Mouse (Mus musculus): ENCODE results near the gene Sufu. TPM values are rescaled to one million over a fixed set of nuclear protein-coding genes. Genes with fewer than 3 reads are reported as not detected.

The Sufu gene
- total and polyA plus RNA-seq, 3 experiments, result 11.4 to 42.5 TPM; not detected in 1

- peaks cover 13% of the 10 kb centered on the region; the same call in 1 of the 2 replicates for H3K79me2 ChIP-seq (ENCODE audit: control insufficient read depth, insufficient read depth, low read length, poor library complexity)
- no peak overlapping the region for H3K9ac ChIP-seq (ENCODE audit: control insufficient read depth, low read depth, low read length, poor library complexity, severe bottlenecking)
- no peaks in the 10 kb centered on the region for H3K9me3 ChIP-seq (replicated peaks; ENCODE audit: insufficient read depth, low read length)
- H3K4me3 ChIP-seq (ENCODE audit: control insufficient read depth in 1 of 2, insufficient read depth in 1 of 2, low read depth in 2 of 2, low read length in 2 of 2), result no peak overlapping the region
- no peaks in the 10 kb centered on the region for H3K27me3 ChIP-seq (ENCODE audit: control insufficient read depth in 1 of 2, insufficient read depth in 2 of 2, low read length in 2 of 2)
- peaks cover 3% of the 10 kb centered on the region in 2 experiments for H3K4me1 ChIP-seq (ENCODE audit: control insufficient read depth in 1 of 2, insufficient read depth in 2 of 2, low read length in 2 of 2)
- no peak for TF ChIP-seq POLR2A (IDR thresholded peaks at IDR 0.05; ENCODE audit: control insufficient read depth in 1 of 2, insufficient read depth in 1 of 2, low read depth in 1 of 2, low read length in 2 of 2, poor library complexity in 1 of 2)
- no peak for TF ChIP-seq RCOR1 (IDR thresholded peaks at IDR 0.05; ENCODE audit: low read depth, low read length)
- no peak for TF ChIP-seq GATA1 (IDR thresholded peaks at IDR 0.05; ENCODE audit: low read depth, low read length)
- TF ChIP-seq ZKSCAN1 (IDR thresholded peaks at IDR 0.05; ENCODE audit: low read depth, low read length), result no peak
- TF ChIP-seq TBP (IDR thresholded peaks at IDR 0.05; ENCODE audit: low read depth, low read length), result no peak
- no peak for TF ChIP-seq KAT2A (conservative IDR thresholded peaks at IDR 0.05; ENCODE audit: low read depth, low read length)
- no peak for TF ChIP-seq UBTF (IDR thresholded peaks at IDR 0.05; ENCODE audit: borderline replicate concordance, insufficient read depth, low read depth, low read length)
- no peak for TF ChIP-seq SMC3 (IDR thresholded peaks at IDR 0.05; ENCODE audit: low read depth, low read length)
- TF ChIP-seq MEF2A (IDR thresholded peaks at IDR 0.05; ENCODE audit: extremely low read depth, insufficient replicate concordance, low read depth, low read length, poor library complexity, severe bottlenecking), result no peak
- no peak for TF ChIP-seq SIN3A (IDR thresholded peaks at IDR 0.05; ENCODE audit: low read length)
- no peak for TF ChIP-seq BHLHE40 (IDR thresholded peaks at IDR 0.05; ENCODE audit: borderline replicate concordance, low read depth, low read length)
- TF ChIP-seq NELFE (IDR thresholded peaks at IDR 0.05; ENCODE audit: low read depth, low read length), result no peak
- no peak for TF ChIP-seq MXI1 (IDR thresholded peaks at IDR 0.05; ENCODE audit: low read depth, low read length)
- TF ChIP-seq ELF1 (IDR thresholded peaks at IDR 0.05; ENCODE audit: low read depth, low read length), result no peak
- DNase-seq (ENCODE audit: low read depth, low spot score), result no peak
- H3K27ac ChIP-seq (ENCODE audit: control insufficient read depth, low read depth, low read length), result no peak overlapping the region
- H3K36me3 ChIP-seq (ENCODE audit: control insufficient read depth in 1 of 2, insufficient read depth in 2 of 2, low read length in 2 of 2), result peaks cover 0 to 3% of the 10 kb centered on the region in 2 experiments
Observed at GRCm38 (mm10) chr19:46414486-46414885, 17.8 kb downstream of the Sufu start.

- Histone ChIP-seq H3K4me1 (ENCODE audit: control insufficient read depth in 1 of 2, insufficient read depth in 2 of 2, low read length in 2 of 2) (no peaks in the 10 kb centered on the region), H3K9me3 (replicated peaks; ENCODE audit: insufficient read depth, low read length) (no peaks in the 10 kb centered on the region), H3K27me3 (ENCODE audit: control insufficient read depth in 1 of 2, insufficient read depth in 2 of 2, low read length in 2 of 2) (no peaks in the 10 kb centered on the region), H3K36me3 (ENCODE audit: control insufficient read depth in 1 of 2, insufficient read depth in 2 of 2, low read length in 2 of 2) (no peaks in the 10 kb centered on the region; a peak in 1 of 4 replicates), H3K27ac (ENCODE audit: control insufficient read depth, low read depth, low read length) (no peak overlapping the region), H3K79me2 (ENCODE audit: control insufficient read depth, insufficient read depth, low read length, poor library complexity) (peaks cover 10% of the 10 kb centered on the region; the same call in 1 of the 2 replicates), H3K4me3 (ENCODE audit: control insufficient read depth in 1 of 2, insufficient read depth in 1 of 2, low read depth in 2 of 2, low read length in 2 of 2) (no peak overlapping the region), H3K9ac (ENCODE audit: control insufficient read depth, low read depth, low read length, poor library complexity, severe bottlenecking) (no peak overlapping the region)
- no peak for DNase-seq (ENCODE audit: low read depth, low spot score)
- TF ChIP-seq MAX (IDR thresholded peaks at IDR 0.05; ENCODE audit: low read length) (no peak), MAFK (IDR thresholded peaks at IDR 0.05; ENCODE audit: borderline replicate concordance, low read depth, low read length) (no peak), NRF1 (IDR thresholded peaks at IDR 0.05; ENCODE audit: insufficient read depth, low read depth, low read length, poor library complexity, severe bottlenecking) (no peak), CTCF (IDR thresholded peaks at IDR 0.05 in 2 of 3, conservative IDR thresholded peaks at IDR 0.05 in 1 of 3; ENCODE audit: control insufficient read depth in 1 of 3, insufficient read depth in 1 of 3, low read depth in 2 of 3, low read length in 3 of 3, poor library complexity in 1 of 3, severe bottlenecking in 1 of 3) (no peak), ZMIZ1 (IDR thresholded peaks at IDR 0.05; ENCODE audit: low read depth, low read length) (no peak), UBTF (IDR thresholded peaks at IDR 0.05; ENCODE audit: borderline replicate concordance, insufficient read depth, low read depth, low read length) (no peak), RAD21 (IDR thresholded peaks at IDR 0.05; ENCODE audit: low read depth, low read length) (no peak), TCF12 (IDR thresholded peaks at IDR 0.05; ENCODE audit: low read depth, low read length) (no peak), MXI1 (IDR thresholded peaks at IDR 0.05; ENCODE audit: low read depth, low read length) (no peak), GABPA (IDR thresholded peaks at IDR 0.05; ENCODE audit: low read depth, low read length) (no peak), USF1 (IDR thresholded peaks at IDR 0.05; ENCODE audit: low read depth, low read length) (no peak)
Observed at GRCm38 (mm10) chr19:46416276-46416675, 19.6 kb downstream of the Sufu start.
